Mouse (Mus musculus) cortical plate, adult 2 months (tissue): ENCODE measurements at regions not wholly inside any gene's neighbourhood (a gene's known extent, or its start where the extent isn't known, plus 50 kb on each side); places are given as distances from the start of the nearest gene placed in this dataset.

ENCODE experiments used
- CTCF ChIP-seq: fragments of 200-500 bp; IDR thresholded peaks from 2 replicates; pipeline ENCODE4 v1.5.1; 2011; ENCODE audit warnings: mild to moderate bottlenecking, control low read depth, low read length; ENCODE audit not compliant: insufficient read depth; ENCODE audit errors: extremely low read depth
- POLR2A ChIP-seq: fragments of 200-500 bp; IDR thresholded peaks from 2 replicates; pipeline ENCODE4 v1.6.1; 2011; ENCODE audit warnings: mild to moderate bottlenecking, low read length, control low read depth; ENCODE audit not compliant: insufficient read depth; ENCODE audit errors: extremely low read depth

DNA sequence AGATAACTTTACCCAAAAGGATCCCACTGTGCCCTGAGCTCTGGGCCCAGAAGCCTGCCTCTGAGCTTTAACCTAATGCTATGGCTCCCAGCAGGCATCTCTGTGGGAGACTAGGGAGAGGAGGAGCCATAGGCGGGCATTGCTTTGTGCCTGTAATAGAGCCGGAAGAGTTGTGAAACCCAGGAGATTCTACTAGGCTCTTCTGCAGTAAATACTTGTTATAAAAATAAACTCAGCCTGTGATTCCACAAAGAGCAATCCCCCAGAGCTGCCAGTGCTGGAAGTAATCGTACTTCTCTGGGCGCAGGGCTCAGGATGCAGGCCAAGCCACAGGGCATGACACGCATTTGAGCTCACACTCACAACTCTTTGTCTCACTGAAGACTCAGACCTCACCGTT lies 73.7 kb upstream of the Dlg1 start:
- no peak for TF ChIP-seq CTCF
- TF ChIP-seq POLR2A, result no peak
